Mouse (Mus musculus): Measurements from ENCODE around the gene Hoxb9. TPM values are rescaled to one million over a fixed set of nuclear protein-coding genes. Genes with fewer than 3 reads are reported as not detected.

Hoxb9 gene
- under 1 TPM in 1 of 26 experiments, not detected in 25; 0.98 TPM for total RNA-seq (2018; cell fraction: chromatin; rRNA removed)
- not detected for total RNA-seq (2018; cell fraction: cytosol; rRNA removed)
- total RNA-seq (2018; cell fraction: nucleus; rRNA removed): not detected
- polyA plus RNA-seq (2018): not detected in 3 replicates

DNA sequence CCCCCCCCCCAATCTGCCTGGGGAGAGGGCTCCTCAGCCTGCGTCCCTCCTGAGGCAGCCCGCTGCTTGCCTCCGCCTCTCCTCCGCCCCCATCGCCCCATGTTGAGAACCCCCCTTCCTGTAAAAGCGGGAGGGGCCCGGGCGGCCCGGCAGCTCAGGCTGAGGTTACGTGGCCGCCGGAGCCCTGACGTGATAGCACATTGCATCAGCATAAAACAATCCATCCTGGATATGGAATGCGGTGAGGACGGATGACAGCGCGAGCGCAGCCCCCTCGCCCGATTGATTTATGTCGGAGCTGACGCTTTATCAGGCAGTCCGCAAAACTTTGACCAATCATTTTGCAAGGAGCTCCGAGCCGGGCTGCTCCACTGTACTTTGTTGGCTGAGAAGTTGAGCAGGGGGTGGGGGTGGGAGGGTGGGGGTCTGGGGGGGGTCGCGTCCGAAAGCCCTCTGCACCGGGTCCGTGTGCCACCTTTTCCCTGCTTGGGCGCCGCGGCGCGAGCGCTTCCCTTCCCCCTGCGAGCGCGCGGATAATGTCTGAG lies at the start of gene Hoxb9:
TSS of gene Hoxb9 (plus strand) at position 462 of the 545 bp plus-strand sequence.
- Histone ChIP-seq H3K79me2 (ENCODE audit: inconsistent target) (no peaks in the 10 kb centered on the region), H3K4me3 (ENCODE audit: inconsistent target) (no peak within 1 kb of the TSS), H3K36me3 (ENCODE audit: inconsistent target) (no peaks in the 10 kb centered on the region), H3K27ac (no peak within 1 kb of the TSS)
- WGBS (ENCODE audit: missing documents): 2% methylated on average over 36 of the region's 40 CpGs

DNA sequence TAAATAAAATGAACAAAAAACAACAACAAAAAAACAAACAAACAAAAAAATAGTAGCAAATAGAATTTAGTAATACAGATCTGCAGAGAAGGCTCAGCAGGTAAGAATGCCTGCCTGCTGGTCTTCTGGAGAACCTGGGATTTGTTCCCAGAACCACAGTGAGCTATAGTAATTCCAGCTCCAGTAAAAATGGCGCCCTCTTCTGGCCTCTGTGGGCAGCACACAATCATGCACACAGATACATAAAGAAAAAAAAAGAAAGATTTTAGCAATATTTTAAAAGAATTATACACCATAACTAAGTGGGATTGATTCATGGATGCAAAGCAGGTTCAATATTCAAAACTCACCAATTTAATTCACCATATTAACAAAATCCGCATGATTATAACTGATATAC lies 47.4 kb upstream of the Hoxb9 start:
- Histone ChIP-seq H3K27ac (no peak overlapping the region), H3K36me3 (ENCODE audit: inconsistent target) (no peaks in the 10 kb centered on the region), H3K79me2 (ENCODE audit: inconsistent target) (no peaks in the 10 kb centered on the region), H3K4me3 (ENCODE audit: inconsistent target) (no peak overlapping the region)
- WGBS (ENCODE audit: missing documents): 39% methylated on average over 2 of the region's 2 CpGs

DNA sequence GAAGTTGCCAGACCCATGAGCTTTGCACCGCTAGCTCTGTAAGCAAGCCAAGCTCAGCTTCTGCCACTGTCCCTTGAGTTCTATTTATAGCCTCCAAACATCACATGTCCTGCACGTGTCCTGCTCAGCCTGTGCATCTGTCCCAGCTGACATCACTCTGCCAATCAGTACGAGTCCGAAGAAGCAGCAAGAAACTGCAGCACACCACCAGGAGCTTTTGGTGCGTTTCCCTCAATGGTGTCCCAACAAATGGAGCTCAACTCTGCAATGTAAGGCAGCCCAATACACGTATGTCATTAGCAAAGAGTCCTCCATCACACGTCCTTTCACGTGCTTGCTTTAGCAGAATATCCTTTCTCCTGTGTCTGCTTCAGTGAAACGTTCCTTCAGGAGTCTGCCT lies 43.6 kb upstream of the Hoxb9 start:
- no peaks in the 10 kb centered on the region for H3K36me3 ChIP-seq (ENCODE audit: inconsistent target)
- no peaks in the 10 kb centered on the region for H3K79me2 ChIP-seq (ENCODE audit: inconsistent target)
- no peak overlapping the region for H3K27ac ChIP-seq
- no peak overlapping the region for H3K4me3 ChIP-seq (ENCODE audit: inconsistent target)
- WGBS (ENCODE audit: missing documents): 86% methylated on average over 9 of the region's 9 CpGs

DNA sequence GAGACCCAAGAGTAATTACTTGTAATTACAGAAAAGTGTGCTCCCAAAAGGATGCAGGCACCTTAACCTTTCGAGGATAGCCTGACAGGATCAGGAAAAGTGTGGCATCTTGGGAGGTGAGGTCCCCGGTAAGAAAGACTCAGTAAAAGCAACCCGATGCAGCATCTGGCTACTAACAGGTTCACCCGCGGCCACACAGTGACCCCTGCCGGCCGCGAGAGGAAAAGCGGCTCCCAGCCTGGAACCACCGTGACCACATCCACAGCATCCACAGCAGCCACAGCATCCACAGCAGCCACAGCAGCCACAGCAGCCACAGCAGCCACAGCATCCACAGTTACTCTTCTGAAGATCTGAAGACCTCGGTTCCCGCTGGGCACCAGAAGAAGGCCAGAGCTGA lies 36.4 kb upstream of the Hoxb9 start:
- Histone ChIP-seq H3K27ac (no peak overlapping the region), H3K4me3 (ENCODE audit: inconsistent target) (no peak overlapping the region), H3K36me3 (ENCODE audit: inconsistent target) (no peaks in the 10 kb centered on the region), H3K79me2 (ENCODE audit: inconsistent target) (no peaks in the 10 kb centered on the region)
- 5% methylated on average over 12 of the region's 12 CpGs for WGBS (ENCODE audit: missing documents)

DNA sequence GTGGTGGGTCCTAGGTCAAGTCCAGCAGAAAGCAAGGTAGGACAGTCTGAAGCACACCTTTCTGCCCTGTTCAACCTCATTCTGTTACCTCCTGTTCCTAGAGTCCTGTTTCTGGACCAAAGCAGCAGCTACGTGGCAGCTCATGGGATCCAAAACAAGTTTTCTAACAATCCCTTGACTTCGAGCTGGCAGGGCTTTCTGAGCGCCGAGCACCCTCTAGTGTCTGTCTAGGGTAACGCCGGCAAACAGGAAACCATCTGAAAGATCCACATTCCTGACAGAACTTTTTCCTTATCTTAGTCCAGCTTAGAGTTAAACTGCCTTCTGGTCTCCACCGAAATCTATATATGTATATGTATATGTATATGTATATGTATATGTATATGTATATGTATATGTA lies 31.0 kb upstream of the Hoxb9 start:
- Histone ChIP-seq H3K4me3 (ENCODE audit: inconsistent target) (no peak overlapping the region), H3K79me2 (ENCODE audit: inconsistent target) (no peaks in the 10 kb centered on the region), H3K27ac (no peak overlapping the region), H3K36me3 (ENCODE audit: inconsistent target) (no peaks in the 10 kb centered on the region)
- WGBS (ENCODE audit: missing documents): 0% methylated on average over 6 of the region's 7 CpGs

DNA sequence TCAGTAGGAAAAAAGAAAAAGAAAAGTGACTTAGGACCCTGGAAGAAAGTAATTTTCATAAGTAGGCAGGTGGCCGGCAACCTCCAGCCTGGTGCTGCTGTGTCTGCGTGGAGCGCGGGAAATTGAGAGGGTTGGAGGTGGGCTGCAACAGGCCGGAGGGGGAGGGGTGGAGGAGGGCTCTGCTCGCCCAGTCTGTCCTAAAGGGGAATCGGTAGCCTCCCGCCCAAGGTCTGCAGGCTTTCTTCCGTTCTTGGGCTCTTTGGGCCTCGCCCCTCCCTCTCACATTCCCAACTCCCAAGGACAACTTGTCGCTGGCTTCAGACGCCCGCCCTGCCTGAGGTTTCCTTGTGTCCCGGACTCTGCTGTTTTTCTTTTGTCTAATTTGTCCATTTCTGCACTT lies 20.4 kb upstream of the Hoxb9 start:
- H3K27ac ChIP-seq: no peak overlapping the region
- no peaks in the 10 kb centered on the region for H3K36me3 ChIP-seq (ENCODE audit: inconsistent target)
- 14% methylated on average over 12 of the region's 14 CpGs for WGBS (ENCODE audit: missing documents)
- H3K79me2 ChIP-seq (ENCODE audit: inconsistent target): no peaks in the 10 kb centered on the region
- H3K4me3 ChIP-seq (ENCODE audit: inconsistent target): no peak overlapping the region

DNA sequence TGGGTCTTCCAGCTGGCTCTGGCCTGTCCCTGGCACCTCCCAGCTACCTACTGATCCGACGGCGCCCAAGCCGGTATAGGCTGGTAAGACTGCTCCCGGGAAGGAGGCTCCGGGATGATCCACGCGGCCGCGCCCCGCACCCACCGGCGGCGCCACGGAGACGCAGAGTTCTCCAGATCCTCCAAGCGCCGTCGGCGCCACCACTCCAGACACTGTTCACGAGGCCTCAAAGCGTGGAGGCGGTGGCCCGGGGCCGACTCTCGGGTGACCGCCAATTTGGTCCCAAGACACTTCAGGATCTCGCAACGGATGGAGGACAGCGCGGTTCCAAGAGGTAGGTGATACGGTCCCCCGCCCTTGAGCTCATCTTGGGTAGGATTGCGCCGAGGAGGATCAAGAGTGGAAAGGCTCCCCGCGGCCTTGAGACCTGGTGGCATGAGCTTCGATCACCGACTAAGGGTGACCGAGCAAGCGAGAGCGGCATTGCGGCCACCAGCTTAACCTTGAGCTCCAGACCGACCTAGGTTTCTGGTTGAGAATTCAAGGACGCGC lies 19.7 kb upstream of the Hoxb9 start:
- 6% methylated on average over 46 of the region's 46 CpGs for WGBS (ENCODE audit: missing documents)
- Histone ChIP-seq H3K36me3 (ENCODE audit: inconsistent target) (no peaks in the 10 kb centered on the region), H3K4me3 (ENCODE audit: inconsistent target) (no peak overlapping the region), H3K79me2 (ENCODE audit: inconsistent target) (no peaks in the 10 kb centered on the region), H3K27ac (no peak overlapping the region)

DNA sequence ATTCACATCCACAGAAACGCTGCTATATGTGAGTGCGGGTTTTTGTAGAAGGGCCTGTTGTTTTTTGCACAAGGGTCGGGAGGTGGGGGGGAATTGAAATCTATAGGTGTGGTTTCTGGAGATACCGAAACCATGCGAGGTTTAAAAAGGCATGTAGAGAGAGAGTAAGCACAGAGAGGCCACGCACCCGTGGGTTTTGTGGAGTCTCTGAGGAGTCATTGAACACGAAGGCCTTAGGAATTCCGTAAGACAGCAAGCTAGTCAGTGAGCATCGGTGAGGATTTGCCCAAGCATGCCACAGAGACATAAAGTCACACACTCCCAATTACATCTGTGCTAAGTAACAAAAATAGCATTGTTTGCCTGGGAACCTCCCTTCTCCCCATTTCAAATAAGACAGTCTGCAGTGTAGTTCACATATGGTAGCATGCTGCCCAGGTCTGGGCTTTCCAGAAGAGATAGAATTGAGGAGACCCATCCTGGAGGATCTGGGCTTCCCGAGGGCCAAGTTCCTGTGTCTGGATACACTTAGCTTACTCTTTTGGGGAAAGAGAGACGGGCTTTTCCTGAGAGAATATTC lies 18.6 kb upstream of the Hoxb9 start:
- WGBS (ENCODE audit: missing documents): 45% methylated on average over 12 of the region's 12 CpGs
- no peak overlapping the region for H3K27ac ChIP-seq
- no peak overlapping the region for H3K4me3 ChIP-seq (ENCODE audit: inconsistent target)
- H3K36me3 ChIP-seq (ENCODE audit: inconsistent target): no peaks in the 10 kb centered on the region
- H3K79me2 ChIP-seq (ENCODE audit: inconsistent target): no peaks in the 10 kb centered on the region

DNA sequence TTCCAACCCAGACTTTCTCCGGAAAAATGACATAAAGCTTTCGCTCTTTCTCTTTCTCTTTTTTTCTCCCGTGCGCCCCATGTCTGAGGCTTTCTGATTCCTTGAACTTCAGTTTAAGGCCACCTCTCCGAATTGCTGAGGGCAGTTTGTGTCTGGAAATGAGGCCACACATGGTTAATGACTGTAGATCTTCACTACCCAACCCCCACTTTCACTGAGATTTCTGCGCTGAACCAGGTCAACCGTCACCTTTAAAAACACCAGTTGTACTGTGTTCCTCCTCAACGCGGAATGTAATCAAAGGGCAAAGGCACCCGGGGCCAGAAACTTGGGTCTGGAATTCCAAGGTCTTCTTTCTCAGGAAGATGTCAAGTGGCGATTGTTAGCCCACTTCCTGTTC lies 17.0 kb upstream of the Hoxb9 start:
- WGBS (ENCODE audit: missing documents): 6% methylated on average over 9 of the region's 11 CpGs
- H3K79me2 ChIP-seq (ENCODE audit: inconsistent target): no peaks in the 10 kb centered on the region
- H3K36me3 ChIP-seq (ENCODE audit: inconsistent target): no peaks in the 10 kb centered on the region
- no peak overlapping the region for H3K4me3 ChIP-seq (ENCODE audit: inconsistent target)
- H3K27ac ChIP-seq: no peak overlapping the region

DNA sequence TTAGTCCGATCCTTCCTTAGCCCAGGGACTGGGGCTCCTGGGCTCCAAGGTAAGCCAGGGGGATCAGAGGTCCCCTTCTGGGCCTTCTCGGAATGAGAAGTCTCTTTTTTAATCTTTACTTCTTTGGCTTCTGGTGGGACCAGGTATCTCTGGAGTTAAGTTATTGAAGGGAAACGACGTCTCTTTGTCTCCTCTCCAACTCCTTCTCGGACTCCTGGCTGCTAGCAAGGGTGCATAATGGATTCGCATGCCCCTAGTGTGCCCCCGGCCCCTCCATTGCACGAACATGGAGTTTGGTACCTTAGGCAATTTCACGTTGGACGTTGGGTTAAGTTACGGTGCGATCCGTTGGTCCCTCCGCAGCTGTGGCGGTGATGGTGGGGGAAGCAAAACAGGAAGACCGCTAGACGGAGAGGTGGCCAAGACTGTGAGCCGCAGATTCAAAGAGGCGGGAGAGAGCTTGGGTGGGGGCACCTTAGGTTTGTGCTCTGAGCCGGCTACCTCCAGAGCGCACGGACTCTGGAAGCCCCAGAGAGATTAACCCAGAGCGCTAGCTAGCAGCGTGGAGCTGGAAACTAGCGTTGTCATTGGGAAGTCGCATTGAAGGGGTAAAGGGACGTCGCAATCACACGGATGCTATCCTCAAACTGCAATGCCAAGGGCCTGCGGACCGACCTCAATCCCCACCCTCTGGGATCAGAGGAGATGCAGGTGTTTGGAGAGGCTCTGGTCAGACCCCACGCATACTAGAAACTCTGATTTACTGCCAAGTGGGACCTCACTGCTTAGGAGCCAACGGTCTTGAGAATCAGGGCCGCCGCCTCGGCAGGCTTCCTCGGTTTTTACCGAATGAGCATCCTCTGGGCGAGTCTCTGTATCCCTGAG lies 15.9 kb upstream of the Hoxb9 start:
- Histone ChIP-seq H3K36me3 (ENCODE audit: inconsistent target) (no peaks in the 10 kb centered on the region), H3K27ac (no peak overlapping the region), H3K79me2 (ENCODE audit: inconsistent target) (no peaks in the 10 kb centered on the region), H3K4me3 (ENCODE audit: inconsistent target) (no peak overlapping the region)
- WGBS (ENCODE audit: missing documents): 7% methylated on average over 39 of the region's 39 CpGs

DNA sequence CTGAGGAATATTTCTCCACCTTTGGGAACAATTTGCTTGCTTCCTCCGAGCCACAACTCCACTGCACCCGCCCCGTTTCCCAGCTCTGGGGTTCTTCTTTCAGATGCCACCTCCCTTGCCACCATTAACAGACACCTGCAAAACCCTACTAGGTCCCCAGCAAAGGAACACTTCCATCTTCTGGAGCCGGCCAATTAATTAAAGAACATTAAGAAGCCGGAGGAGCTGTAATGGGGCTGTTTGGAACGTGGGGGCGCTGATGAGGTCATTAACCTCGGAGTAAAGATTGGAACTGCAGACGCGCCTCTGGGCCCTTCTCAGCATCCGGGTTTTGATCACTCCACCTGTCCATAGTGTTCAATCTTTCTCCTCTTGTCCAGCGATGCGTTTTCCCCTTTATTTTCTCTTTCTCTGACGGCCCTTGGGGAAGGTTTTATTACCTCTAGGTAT lies 15.2 kb upstream of the Hoxb9 start:
- WGBS (ENCODE audit: missing documents): 23% methylated on average over 13 of the region's 14 CpGs
- Histone ChIP-seq H3K4me3 (ENCODE audit: inconsistent target) (no peak overlapping the region), H3K27ac (no peak overlapping the region), H3K79me2 (ENCODE audit: inconsistent target) (no peaks in the 10 kb centered on the region), H3K36me3 (ENCODE audit: inconsistent target) (no peaks in the 10 kb centered on the region)

DNA sequence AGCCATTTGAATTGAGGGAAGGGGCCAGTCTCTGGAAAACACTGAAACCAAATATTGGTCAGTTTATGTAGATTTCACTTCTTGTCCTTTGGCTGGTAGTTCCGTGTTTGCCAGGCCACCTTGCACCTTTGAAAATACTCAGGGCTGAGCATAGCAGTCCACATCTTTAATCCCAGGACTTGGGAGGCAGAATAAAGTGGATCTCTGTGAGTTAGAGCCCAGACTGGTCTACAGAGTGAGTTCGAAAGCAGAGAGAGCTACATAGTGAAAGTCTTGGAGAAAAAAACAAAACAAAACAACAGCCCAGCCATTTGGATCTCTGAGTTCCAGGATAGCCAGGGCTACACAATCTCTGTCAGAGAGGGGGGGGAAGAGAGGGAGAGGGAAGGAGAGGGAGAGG lies 14.1 kb upstream of the Hoxb9 start:
- Histone ChIP-seq H3K79me2 (ENCODE audit: inconsistent target) (no peaks in the 10 kb centered on the region), H3K27ac (no peak overlapping the region), H3K36me3 (ENCODE audit: inconsistent target) (no peaks in the 10 kb centered on the region), H3K4me3 (ENCODE audit: inconsistent target) (no peak overlapping the region)
- WGBS (ENCODE audit: missing documents): 66% methylated on average over 2 of the region's 2 CpGs

DNA sequence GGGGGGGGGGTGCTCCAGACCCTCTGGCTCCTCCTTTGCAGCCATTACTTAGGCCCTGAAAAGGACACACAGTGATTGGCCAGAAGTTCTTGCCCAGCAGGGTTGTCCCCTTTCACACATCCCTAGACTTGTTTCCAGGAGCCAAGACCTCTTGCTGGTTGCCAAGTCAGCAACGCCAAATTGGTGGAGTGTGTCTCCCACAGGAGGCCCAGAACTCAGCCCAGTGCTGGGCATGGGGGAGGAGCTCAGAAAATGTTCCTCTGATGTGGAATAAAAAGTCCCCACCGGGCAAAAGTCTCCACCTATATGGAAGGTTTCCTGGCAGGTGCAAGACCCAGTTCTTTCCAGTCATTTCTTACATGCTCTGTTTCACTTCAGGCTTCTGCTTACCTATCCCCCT lies 12.2 kb upstream of the Hoxb9 start:
- Histone ChIP-seq H3K4me3 (ENCODE audit: inconsistent target) (no peak overlapping the region), H3K36me3 (ENCODE audit: inconsistent target) (no peaks in the 10 kb centered on the region), H3K27ac (no peak overlapping the region), H3K79me2 (ENCODE audit: inconsistent target) (no peaks in the 10 kb centered on the region)
- 76% methylated on average over 2 of the region's 2 CpGs for WGBS (ENCODE audit: missing documents)

DNA sequence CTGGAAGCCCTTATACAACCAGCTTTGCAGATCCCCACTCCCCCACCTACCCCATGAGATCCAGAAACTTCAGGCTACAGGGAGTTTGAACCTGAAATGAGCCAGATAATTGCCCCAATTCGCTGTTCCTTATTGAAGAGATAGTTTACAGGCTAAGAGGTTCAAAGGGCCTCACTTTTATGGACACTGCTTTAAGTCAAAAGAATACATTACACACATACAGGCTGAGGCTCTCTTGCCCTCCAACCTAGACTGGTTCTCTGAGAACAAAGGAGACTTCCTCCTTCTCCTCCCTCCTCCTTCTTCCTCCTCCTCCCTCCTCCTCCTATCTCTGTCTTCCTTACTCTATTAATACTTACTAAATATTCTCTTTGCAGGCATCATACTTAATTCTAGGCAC lies 11.7 kb upstream of the Hoxb9 start:
- WGBS (ENCODE audit: missing documents): 10% methylated on average over 1 of the region's 1 CpGs
- Histone ChIP-seq H3K4me3 (ENCODE audit: inconsistent target) (no peak overlapping the region), H3K36me3 (ENCODE audit: inconsistent target) (no peaks in the 10 kb centered on the region)

More for the DNA sequence above, 11.7 kb upstream of the Hoxb9 start:
- no peak overlapping the region for H3K27ac ChIP-seq
- no peaks in the 10 kb centered on the region for H3K79me2 ChIP-seq (ENCODE audit: inconsistent target)

All from macrophage (primary cell).